Mouse (Mus musculus) activated CD4-positive, CD25-positive, alpha-beta regulatory T cell, adult 9 weeks (primary cell): ENCODE data around the gene Xk. TPM values are rescaled to one million over a fixed set of nuclear protein-coding genes. Genes with fewer than 3 reads are reported as not detected.

Experiments
- polyA plus RNA-seq: library from polyadenylated mRNA; unstranded; fragments of 100-300 nt; shearing (Covaris generic); gene quantifications from one replicate; pipeline ENCODE4 v1.2.1, GENCODE M21; 2017

The Xk gene
- polyA plus RNA-seq: 0.67 TPM

DNA sequence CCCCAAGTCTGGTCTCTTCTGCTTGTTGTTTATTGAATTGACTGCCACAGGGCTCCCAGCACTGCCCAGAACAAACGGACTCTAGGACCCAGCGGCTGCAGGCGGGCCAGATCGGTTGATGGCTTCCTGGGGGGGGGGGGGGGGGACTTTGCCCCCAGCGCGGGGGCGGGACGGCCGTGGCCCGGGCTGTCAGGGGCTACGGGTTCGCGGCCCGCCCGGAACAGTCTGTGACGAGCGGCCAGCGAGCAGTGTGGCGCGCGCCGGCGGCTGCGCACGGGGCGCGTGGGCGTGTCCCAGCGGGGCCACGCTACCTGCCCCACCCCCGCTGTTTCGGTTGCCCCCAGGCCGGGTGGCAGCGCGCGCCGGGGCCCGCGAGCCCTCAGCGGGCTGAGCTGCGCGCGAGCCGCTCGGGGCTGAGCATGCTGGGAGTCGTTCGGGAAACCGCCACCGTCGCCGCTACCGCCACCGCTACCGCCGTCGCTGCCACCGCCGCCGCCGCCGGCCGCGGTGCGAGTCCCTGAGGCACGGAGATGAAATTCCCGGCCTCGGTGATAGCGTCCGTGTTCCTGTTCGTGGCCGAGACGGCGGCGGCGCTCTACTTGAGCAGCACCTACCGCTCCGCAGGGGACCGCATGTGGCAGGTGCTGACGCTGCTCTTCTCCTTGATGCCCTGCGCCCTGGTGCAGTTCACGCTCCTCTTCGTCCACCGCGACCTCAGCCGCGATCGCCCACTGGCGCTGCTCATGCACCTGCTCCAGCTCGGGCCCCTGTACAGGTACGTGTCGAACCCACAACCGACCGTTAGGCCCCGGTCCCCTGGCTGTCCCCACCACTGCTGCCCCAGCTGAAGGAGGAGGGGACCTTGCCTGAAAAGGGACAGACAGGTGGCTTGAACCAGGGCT, at the start of gene Xk:
Xk (plus strand) TSS at position 297 of the 902 bp plus-strand sequence.

DNA sequence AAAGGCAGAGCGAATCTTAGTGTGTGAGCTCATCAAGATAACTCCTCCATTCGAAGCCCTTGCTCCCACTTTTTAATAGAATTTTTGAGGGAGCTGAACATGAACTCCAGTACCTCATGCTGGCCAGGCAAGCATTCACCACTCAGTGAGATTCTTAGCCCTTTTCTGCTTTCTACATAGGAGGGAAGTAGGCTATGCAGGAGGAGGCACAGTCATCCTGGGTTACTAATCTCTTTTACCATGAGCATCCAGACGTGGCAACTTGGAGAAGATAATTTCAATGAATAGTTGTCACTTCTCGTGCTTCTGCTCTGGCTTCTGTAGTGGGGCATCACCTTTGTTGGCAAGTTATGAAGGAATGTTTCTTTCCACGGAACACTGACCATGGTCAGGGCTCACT, 15.8 kb upstream of the Xk start, which contains the start of gene Gm14862:
Gm14862 (minus strand) TSS at position 134 of the 400 bp plus-strand sequence.

DNA sequence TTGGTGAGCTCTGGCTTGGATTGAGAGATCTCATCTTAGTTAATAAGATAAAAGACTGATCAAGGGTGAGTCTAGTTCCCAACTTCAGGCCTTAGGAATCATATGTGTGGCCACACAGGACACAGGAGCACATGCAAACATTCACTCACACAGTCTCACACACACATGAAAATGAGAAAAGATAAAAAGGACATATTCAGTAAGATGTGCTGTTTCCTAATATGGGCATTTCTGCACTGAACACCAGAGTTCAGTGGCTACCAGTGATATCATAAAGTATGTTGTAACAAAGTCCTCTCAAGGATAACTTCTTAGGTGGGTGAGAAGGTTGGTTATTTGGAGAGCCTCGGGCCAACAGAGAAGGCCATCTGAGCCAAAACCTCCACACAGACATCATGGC, 10.9 kb downstream of the Xk start, which contains the start of gene H2al1m:
H2al1m (plus strand) TSS at position 301 of the 400 bp plus-strand sequence.

DNA sequence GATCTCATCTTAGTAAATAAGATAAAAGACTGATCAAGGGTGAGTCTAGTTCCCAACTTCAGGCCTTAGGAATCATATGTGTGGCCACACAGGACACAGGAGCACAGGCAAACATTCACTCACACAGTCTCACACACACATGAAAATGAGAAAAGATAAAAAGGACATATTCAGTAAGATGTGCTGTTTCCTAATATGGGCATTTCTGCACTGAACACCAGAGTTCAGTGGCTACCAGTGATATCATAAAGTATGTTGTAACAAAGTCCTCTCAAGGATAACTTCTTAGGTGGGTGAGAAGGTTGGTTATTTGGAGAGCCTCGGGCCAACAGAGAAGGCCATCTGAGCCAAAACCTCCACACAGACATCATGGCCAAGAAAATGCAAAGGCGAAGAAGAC, 77.8 kb downstream of the Xk start, which contains the start of gene H2al1k:
H2al1k (plus strand) TSS at position 301 of the 400 bp plus-strand sequence.

Other genes with a start within 250 kb of the Xk start
- gene Fthl17e, start 239.3 kb upstream of the Xk start, polyA plus RNA-seq: not detected
- not detected for gene Fthl17f, start 209.7 kb upstream of the Xk start, polyA plus RNA-seq
- not detected for gene 4930402K13Rik, start 168.2 kb upstream of the Xk start, polyA plus RNA-seq
- gene Lancl3, start 72.9 kb upstream of the Xk start, polyA plus RNA-seq: 0.33 TPM
- not detected for gene Gm14862, start 15.9 kb upstream of the Xk start, polyA plus RNA-seq
- not detected for gene H2al1m, start 11.0 kb downstream of the Xk start, polyA plus RNA-seq
- not detected for gene H2al1k, start 77.9 kb downstream of the Xk start, polyA plus RNA-seq
- gene Cybb, start 215.0 kb downstream of the Xk start, polyA plus RNA-seq: 46.2 TPM